In the genomic region with DNA sequence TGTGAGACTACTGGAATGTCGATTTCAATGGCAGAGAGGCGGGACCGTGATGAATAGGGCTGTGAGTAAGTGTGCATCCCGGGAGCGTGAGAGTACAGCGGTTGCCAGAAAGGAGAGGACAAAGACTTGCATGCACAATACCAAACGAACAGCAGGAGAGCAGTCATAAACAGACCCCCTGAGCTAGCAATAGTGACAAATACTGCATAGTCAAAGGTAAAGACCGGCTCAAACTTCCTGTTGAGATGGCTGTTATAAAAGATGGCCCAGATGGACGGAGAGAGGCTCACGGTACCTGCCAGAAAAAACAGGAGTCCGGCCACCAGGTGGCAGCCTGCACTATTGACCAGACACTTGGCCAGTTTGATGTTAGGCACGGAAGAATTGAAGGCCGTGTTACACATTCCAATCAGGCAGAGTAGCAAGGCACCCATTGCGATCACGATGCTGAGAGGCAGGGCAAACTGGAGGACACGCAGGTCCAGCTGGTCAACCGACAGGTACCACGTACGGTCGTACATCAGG, we compare ENCODE assay signal across 9 mouse cellular contexts. TPM values are rescaled to one million over a fixed set of nuclear protein-coding genes. Genes with fewer than 3 reads are reported as not detected.
DNase-seq lines count a peak whose midpoint lies in the region; ATAC-seq and TF ChIP-seq lines count a peak whose summit lies in the region.
"Had no signal": no experiment of that assay in that cellular context is flagged by ENCODE, and none has a peak within 500 bp of the region (broad histone marks: within the 10 kb centered on the region; RNA-seq: fewer than 3 reads in every experiment).

No protein-coding gene starts in this region.

- H3K9ac ChIP-seq in kidney, embryonic 16.5 days (replicated peaks; ENCODE audit: low read length): no peak overlapping the region
- H3K9ac ChIP-seq in limb, embryonic 14.5 days (ENCODE audit: low read depth, low read length, severe bottlenecking): no peak overlapping the region
- H3K9ac ChIP-seq: limb, embryonic 15.5 days had no signal

- no peaks in the 10 kb centered on the region for H3K27me3 ChIP-seq in kidney, embryonic 16.5 days (ENCODE audit: insufficient read depth, low read length)
- H3K27me3 ChIP-seq in limb, embryonic 14.5 days (ENCODE audit: control insufficient read depth, insufficient read depth, low read length): no peaks in the 10 kb centered on the region
- H3K27me3 ChIP-seq: limb, embryonic 15.5 days had no signal

- H3K9me3 ChIP-seq in kidney, embryonic 16.5 days (ENCODE audit: low read length): 0 out of 2 replicates have a peak, but pooled peaks cover 3% of the 10 kb centered on the region
- H3K9me3 ChIP-seq in limb, embryonic 14.5 days (ENCODE audit: control insufficient read depth, low read length): no peaks in the 10 kb centered on the region
- H3K9me3 ChIP-seq: limb, embryonic 15.5 days had no signal

- 59% methylated on average over 20 of the region's 20 CpGs for WGBS in kidney, embryonic 16.5 days
- 62% methylated on average over 20 of the region's 20 CpGs for WGBS in limb, embryonic 14.5 days

- no peak overlapping the region for H3K27ac ChIP-seq in cortical plate, adult 2 months (ENCODE audit: insufficient read depth, low read length)
- no peak overlapping the region for H3K27ac ChIP-seq in kidney, embryonic 16.5 days (ENCODE audit: low read length)
- H3K27ac ChIP-seq in limb, embryonic 14.5 days (replicated peaks; ENCODE audit: low read depth, low read length): no peak overlapping the region
- H3K27ac ChIP-seq: limb, embryonic 15.5 days had no signal

- TF ChIP-seq POLR2A in cortical plate, adult 2 months (IDR thresholded peaks at IDR 0.05; ENCODE audit: extremely low read depth, insufficient read depth, low read length): no peak
- no peak for TF ChIP-seq POLR2A in limb, embryonic 14.5 days (IDR thresholded peaks at IDR 0.05; ENCODE audit: borderline replicate concordance, extremely low read depth, insufficient read depth, insufficient read length)

- peak; percentile 29 for DNase-seq in 3134 (ENCODE audit: extremely low read depth, insufficient read length, low spot score)
- peak; percentile 33 for DNase-seq in heart, adult 8-10 months (ENCODE audit: low spot score)
- DNase-seq in limb, embryonic 14.5 days (ENCODE audit: low spot score): peak; percentile 49
- DNase-seq in naive thymus-derived CD4-positive, alpha-beta T cell, adult 2 months (ENCODE audit: low read depth): peak; percentile 18
- DNase-seq in thymus, postnatal 36 days: peak; percentile 11 to 19

- TF ChIP-seq CTCF in cortical plate, adult 2 months (IDR thresholded peaks at IDR 0.05; ENCODE audit: extremely low read depth, insufficient read depth, low read length): peak; percentile 48

- H3K36me3 ChIP-seq in kidney, embryonic 16.5 days (ENCODE audit: insufficient read depth, low read length): peaks cover 11% of the 10 kb centered on the region
- peaks cover 25% of the 10 kb centered on the region for H3K36me3 ChIP-seq in limb, embryonic 14.5 days (ENCODE audit: control insufficient read depth, insufficient read depth, low read length)

- peak; percentile 26 for ATAC-seq in activated CD4-positive, CD25-positive, alpha-beta regulatory T cell, adult 4 months
- peak; percentile 49; the same call in 1 of the 2 replicates for ATAC-seq in kidney, embryonic 16.5 days (ENCODE audit: low FRiP score, low TSS enrichment)
- 0 out of 2 replicates have a peak, but pooled peaks have one; percentile 26 for ATAC-seq in limb, embryonic 14.5 days (ENCODE audit: low FRiP score, low read depth)

- no peak overlapping the region for H3K4me3 ChIP-seq in cortical plate, adult 2 months (ENCODE audit: insufficient read depth, low read length)
- H3K4me3 ChIP-seq in kidney, embryonic 16.5 days (ENCODE audit: low read length): no peak overlapping the region
- no peak overlapping the region for H3K4me3 ChIP-seq in limb, embryonic 14.5 days (replicated peaks; ENCODE audit: low read length)
- H3K4me3 ChIP-seq: limb, embryonic 15.5 days had no signal

- peaks cover 6% of the 10 kb centered on the region; the same call in 1 of the 2 replicates for H3K4me1 ChIP-seq in cortical plate, adult 2 months (ENCODE audit: control insufficient read depth, insufficient read depth, low read length)
- no peaks in the 10 kb centered on the region for H3K4me1 ChIP-seq in kidney, embryonic 16.5 days (ENCODE audit: insufficient read depth, low read length)
- H3K4me1 ChIP-seq in limb, embryonic 14.5 days (ENCODE audit: control insufficient read depth, insufficient read depth, low read length): no peaks in the 10 kb centered on the region
- H3K4me1 ChIP-seq: limb, embryonic 15.5 days had no signal

- H3K4me2 ChIP-seq in kidney, embryonic 16.5 days (replicated peaks; ENCODE audit: low read depth, low read length): no peak overlapping the region
- no peak overlapping the region for H3K4me2 ChIP-seq in limb, embryonic 14.5 days (replicated peaks; ENCODE audit: low read depth, low read length, severe bottlenecking)
- H3K4me2 ChIP-seq: limb, embryonic 15.5 days had no signal

RNA-seq across cellular contexts. Expression of gene Cldn12, which starts 7.0 kb away (rescaled TPM):
- 1 to 10 TPM; 2.7 to 4.5 TPM for polyA plus RNA-seq in activated CD4-positive, CD25-positive, alpha-beta regulatory T cell, adult 4 months (2017; shearing (Covaris generic))
- polyA plus RNA-seq in cortical plate, adult 2 months (2012; rRNA removed): 38.0 and 38.1 TPM in 2 replicates
- total RNA-seq in heart, adult 8-10 months (2022): 10 to 100 TPM; 13.7 to 24.2 (median 16.9) TPM
- 36.6 and 42.2 TPM in 2 replicates for polyA plus RNA-seq in kidney, embryonic 16.5 days (2015; fragmentation: Nextera tagmentation; extraction: Ambion mirVana)
- 20.2 and 22.9 TPM in 2 replicates for polyA plus RNA-seq in limb, embryonic 14.5 days (2012; rRNA removed)
- 13.6 and 15.8 TPM in 2 replicates for polyA plus RNA-seq in limb, embryonic 14.5 days (2014; fragmentation: Nextera tagmentation; extraction: Ambion mirVana)

RNA-seq across cellular contexts. Expression of gene 1700015F17Rik, which starts 28.8 kb away (rescaled TPM):
- polyA plus RNA-seq in activated CD4-positive, CD25-positive, alpha-beta regulatory T cell, adult 4 months (2017; shearing (Covaris generic)): under 1 TPM in 1 of 2 experiments, not detected in 1; 0.77 TPM
- polyA plus RNA-seq in cortical plate, adult 2 months (2012; rRNA removed): 0.19 and 0.32 TPM in 2 replicates
- not detected for total RNA-seq in heart, adult 8-10 months (2022)
- polyA plus RNA-seq in kidney, embryonic 16.5 days (2015; fragmentation: Nextera tagmentation; extraction: Ambion mirVana): not detected in 2 replicates
- polyA plus RNA-seq in limb, embryonic 14.5 days (2012; rRNA removed): not detected in 2 replicates
- not detected in 2 replicates for polyA plus RNA-seq in limb, embryonic 14.5 days (2014; fragmentation: Nextera tagmentation; extraction: Ambion mirVana)
- polyA plus RNA-seq: limb, embryonic 15.5 days had no signal

RNA-seq across cellular contexts. Expression of gene Gtpbp10, which starts 51.6 kb away (rescaled TPM):
- 10 to 100 TPM; 14.6 to 17.4 TPM for polyA plus RNA-seq in activated CD4-positive, CD25-positive, alpha-beta regulatory T cell, adult 4 months (2017; shearing (Covaris generic))
- 8.2 and 8.7 TPM in 2 replicates for polyA plus RNA-seq in cortical plate, adult 2 months (2012; rRNA removed)
- total RNA-seq in heart, adult 8-10 months (2022): 10 to 100 TPM in 3 of 4 experiments, 1 to 10 TPM in 1; 9.1 to 13.0 (median 11.1) TPM
- 31.9 and 32.4 TPM in 2 replicates for polyA plus RNA-seq in kidney, embryonic 16.5 days (2015; fragmentation: Nextera tagmentation; extraction: Ambion mirVana)
- 17.5 and 19.2 TPM in 2 replicates for polyA plus RNA-seq in limb, embryonic 14.5 days (2012; rRNA removed)
- 24.8 and 24.9 TPM in 2 replicates for polyA plus RNA-seq in limb, embryonic 14.5 days (2014; fragmentation: Nextera tagmentation; extraction: Ambion mirVana)
